ENCODE assay signal across 19 mouse cellular contexts in genomic region chr1:41759366-41759765, GRCm38 (mm10).
"Had no signal": no experiment of that assay in that cellular context is flagged by ENCODE, and none has a peak within 500 bp of the region (broad histone marks: within the 10 kb centered on the region; RNA-seq: fewer than 3 reads in every experiment).

No protein-coding gene starts in this region.

- H3K27me3 ChIP-seq: kidney, embryonic 15.5 days; limb, embryonic 13.5 days; liver, embryonic 13.5 days; midbrain, embryonic 12.5 days; midbrain, embryonic 15.5 days; neural tube, embryonic 12.5 days; neural tube, embryonic 15.5 days; stomach, embryonic 15.5 days had no signal

- H3K27ac ChIP-seq: kidney, embryonic 15.5 days; limb, embryonic 13.5 days; liver, embryonic 13.5 days; midbrain, embryonic 12.5 days; midbrain, embryonic 15.5 days; neural tube, embryonic 12.5 days; neural tube, embryonic 15.5 days; stomach, embryonic 15.5 days had no signal

- H3K4me3 ChIP-seq: kidney, embryonic 15.5 days; limb, embryonic 13.5 days; liver, embryonic 13.5 days; midbrain, embryonic 12.5 days; midbrain, embryonic 15.5 days; neural tube, embryonic 12.5 days; neural tube, embryonic 15.5 days; stomach, embryonic 15.5 days had no signal

- ATAC-seq: midbrain, embryonic 15.5 days had no signal

- H3K4me2 ChIP-seq: kidney, embryonic 15.5 days; limb, embryonic 13.5 days; liver, embryonic 13.5 days; midbrain, embryonic 12.5 days; midbrain, embryonic 15.5 days; neural tube, embryonic 12.5 days; neural tube, embryonic 15.5 days; stomach, embryonic 15.5 days had no signal

- H3K9me3 ChIP-seq: kidney, embryonic 15.5 days; limb, embryonic 13.5 days; liver, embryonic 13.5 days; midbrain, embryonic 12.5 days; midbrain, embryonic 15.5 days; neural tube, embryonic 12.5 days; neural tube, embryonic 15.5 days; stomach, embryonic 15.5 days had no signal

- H3K36me3 ChIP-seq: kidney, embryonic 15.5 days; limb, embryonic 13.5 days; liver, embryonic 13.5 days; midbrain, embryonic 12.5 days; midbrain, embryonic 15.5 days; neural tube, embryonic 12.5 days; neural tube, embryonic 15.5 days; stomach, embryonic 15.5 days had no signal

- H3K9ac ChIP-seq: kidney, embryonic 15.5 days; limb, embryonic 13.5 days; liver, embryonic 13.5 days; midbrain, embryonic 12.5 days; midbrain, embryonic 15.5 days; neural tube, embryonic 12.5 days; neural tube, embryonic 15.5 days; stomach, embryonic 15.5 days had no signal

- DNase-seq: kidney, adult 8-10 months; kidney, postnatal 10 days; kidney, postnatal 4 days; left cerebral cortex, postnatal 4 days; liver, embryonic 13.5 days; lung, adult 2 months; lung, postnatal 14 days; lung, postnatal 4 days; right cerebral cortex, adult 18-20 months; right cerebral cortex, postnatal 14 days; right cerebral cortex, postnatal 4 days; thymus, postnatal 36 days had no signal

- H3K4me1 ChIP-seq: kidney, embryonic 15.5 days; liver, embryonic 13.5 days; midbrain, embryonic 12.5 days; midbrain, embryonic 15.5 days; neural tube, embryonic 12.5 days; neural tube, embryonic 15.5 days; stomach, embryonic 15.5 days had no signal
